Mouse (Mus musculus) erythroblast, embryonic 14.5 days (primary cell): ENCODE measurements around the gene Tmem258. TPM values are rescaled to one million over a fixed set of nuclear protein-coding genes. Genes with fewer than 3 reads are reported as not detected.
A peak's percentile ranks its signal among the peaks of the same experiment; 100 is the strongest.

Source experiments
- H3K27me3 ChIP-seq: 2 replicates; pipeline ENCODE4 v1.6.1; 2012; ENCODE audit warnings: inconsistent platforms; ENCODE audit not compliant: control insufficient read depth
- H3K36me3 ChIP-seq: 2 replicates; pipeline ENCODE4 v1.6.1; 2012; ENCODE audit warnings: mild to moderate bottlenecking, inconsistent platforms; ENCODE audit not compliant: control insufficient read depth
- H3K4me1 ChIP-seq: 2 replicates; pipeline ENCODE4 v1.6.1; 2012; ENCODE audit warnings: inconsistent platforms; ENCODE audit not compliant: control insufficient read depth
- H3K4me3 ChIP-seq: replicated peaks from 2 replicates; pipeline ENCODE3; 2012; ENCODE audit warnings: moderate library complexity, mild to moderate bottlenecking, inconsistent platforms
- H3K9me3 ChIP-seq: 2 replicates; pipeline ENCODE4 v1.6.1; 2012; ENCODE audit warnings: low read length, inconsistent platforms, mixed read lengths; ENCODE audit not compliant: control insufficient read depth
- GATA1 ChIP-seq: IDR thresholded peaks from 2 replicates; pipeline ENCODE4 v1.6.1; 2012; ENCODE audit warnings: low read length, inconsistent platforms, mixed read lengths
- TAL1 ChIP-seq: IDR thresholded peaks from 3 replicates; pipeline ENCODE4 v1.6.1; 2012; ENCODE audit warnings: low read length, inconsistent platforms, mixed read lengths
- polyA plus RNA-seq: library from polyadenylated mRNA; stranded (reverse); fragments of >175 nt; gene quantifications from 2 replicates; pipeline ENCODE4 v1.2.3, GENCODE M21; 2012

The Tmem258 gene
- polyA plus RNA-seq, 1 experiment = 1.6 TPM

- no peaks in the 10 kb centered on the region for H3K9me3 ChIP-seq
- no peaks in the 10 kb centered on the region for H3K27me3 ChIP-seq
- peaks cover 14% of the 10 kb centered on the region for H3K4me1 ChIP-seq
- TF ChIP-seq TAL1 (no peak), GATA1 (no peak)
- H3K4me3 ChIP-seq = no peak overlapping the region
- peaks cover 3% of the 10 kb centered on the region; the same call in 1 of the 2 replicates for H3K36me3 ChIP-seq
Observed at GRCm38 (mm10) chr19:10224637-10225453, 21.0 kb downstream of the Tmem258 start.

GRCm38 (mm10) chr19:10225767-10226166 lies 22.0 kb downstream of the Tmem258 start:
- Histone ChIP-seq H3K27me3 (0 out of 2 replicates have a peak, but pooled peaks cover 2% of the 10 kb centered on the region), H3K36me3 (peaks cover 3% of the 10 kb centered on the region; the same call in 1 of the 2 replicates), H3K9me3 (no peaks in the 10 kb centered on the region), H3K4me3 (no peak overlapping the region), H3K4me1 (peaks cover 14% of the 10 kb centered on the region)
- TF ChIP-seq TAL1 = no peak
- TF ChIP-seq GATA1 = no peak

GRCm38 (mm10) chr19:10231016-10231415 lies 27.2 kb downstream of the Tmem258 start:
- H3K4me1 ChIP-seq = peaks cover 2% of the 10 kb centered on the region; the same call in 1 of the 2 replicates
- H3K36me3 ChIP-seq = no peaks in the 10 kb centered on the region; the same call in 1 of the 2 replicates
- H3K4me3 ChIP-seq = no peak overlapping the region
- TF ChIP-seq TAL1 (no peak), GATA1 (no peak)
- H3K27me3 ChIP-seq = peaks cover 6% of the 10 kb centered on the region
- H3K9me3 ChIP-seq = no peaks in the 10 kb centered on the region

- H3K9me3 ChIP-seq = no peaks in the 10 kb centered on the region
- H3K4me1 ChIP-seq = peaks cover 2% of the 10 kb centered on the region; the same call in 1 of the 2 replicates
- no peaks in the 10 kb centered on the region; the same call in 1 of the 2 replicates for H3K36me3 ChIP-seq
- peaks cover 6% of the 10 kb centered on the region for H3K27me3 ChIP-seq
- H3K4me3 ChIP-seq = no peak overlapping the region
- TF ChIP-seq TAL1 (no peak), GATA1 (no peak)
Observed at GRCm38 (mm10) chr19:10231871-10232270, 28.1 kb downstream of the Tmem258 start.

- no peaks in the 10 kb centered on the region for H3K9me3 ChIP-seq
Observed at GRCm38 (mm10) chr19:10232327-10233017, 28.7 kb downstream of the Tmem258 start.

GRCm38 (mm10) chr19:10235784-10236565 lies 32.2 kb downstream of the Tmem258 start:
- peaks cover 20% of the 10 kb centered on the region for H3K4me1 ChIP-seq
- H3K36me3 ChIP-seq = no peaks in the 10 kb centered on the region; the same call in 1 of the 2 replicates
- TF ChIP-seq GATA1 (no peak), TAL1 (no peak)
- no peaks in the 10 kb centered on the region for H3K9me3 ChIP-seq
- no peak overlapping the region for H3K4me3 ChIP-seq
- H3K27me3 ChIP-seq = peaks cover 29% of the 10 kb centered on the region

More at GRCm38 (mm10) chr19:10232327-10233017, 28.7 kb downstream of the Tmem258 start:
- Histone ChIP-seq H3K27me3 (peaks cover 6% of the 10 kb centered on the region), H3K36me3 (no peaks in the 10 kb centered on the region; the same call in 1 of the 2 replicates), H3K4me1 (peaks cover 2% of the 10 kb centered on the region; the same call in 1 of the 2 replicates), H3K4me3 (no peak overlapping the region)
- TF ChIP-seq TAL1 (no peak), GATA1 (no peak)

GRCm38 (mm10) chr19:10238477-10238876 lies 34.7 kb downstream of the Tmem258 start:
- Histone ChIP-seq H3K4me3 (no peak overlapping the region), H3K4me1 (peaks cover 20% of the 10 kb centered on the region), H3K36me3 (no peaks in the 10 kb centered on the region), H3K9me3 (no peaks in the 10 kb centered on the region), H3K27me3 (peaks cover 28% of the 10 kb centered on the region)
- no peak for TF ChIP-seq TAL1
- no peak for TF ChIP-seq GATA1

GRCm38 (mm10) chr19:10239419-10239818 lies 35.6 kb downstream of the Tmem258 start:
- TF ChIP-seq GATA1 (no peak), TAL1 (no peak)
- Histone ChIP-seq H3K9me3 (no peaks in the 10 kb centered on the region), H3K4me3 (peak overlapping the region; percentile 54), H3K4me1 (peaks cover 20% of the 10 kb centered on the region), H3K36me3 (no peaks in the 10 kb centered on the region), H3K27me3 (peaks cover 28% of the 10 kb centered on the region)
